8 mouse cellular contexts compared by ENCODE assay signal in the genomic region with DNA sequence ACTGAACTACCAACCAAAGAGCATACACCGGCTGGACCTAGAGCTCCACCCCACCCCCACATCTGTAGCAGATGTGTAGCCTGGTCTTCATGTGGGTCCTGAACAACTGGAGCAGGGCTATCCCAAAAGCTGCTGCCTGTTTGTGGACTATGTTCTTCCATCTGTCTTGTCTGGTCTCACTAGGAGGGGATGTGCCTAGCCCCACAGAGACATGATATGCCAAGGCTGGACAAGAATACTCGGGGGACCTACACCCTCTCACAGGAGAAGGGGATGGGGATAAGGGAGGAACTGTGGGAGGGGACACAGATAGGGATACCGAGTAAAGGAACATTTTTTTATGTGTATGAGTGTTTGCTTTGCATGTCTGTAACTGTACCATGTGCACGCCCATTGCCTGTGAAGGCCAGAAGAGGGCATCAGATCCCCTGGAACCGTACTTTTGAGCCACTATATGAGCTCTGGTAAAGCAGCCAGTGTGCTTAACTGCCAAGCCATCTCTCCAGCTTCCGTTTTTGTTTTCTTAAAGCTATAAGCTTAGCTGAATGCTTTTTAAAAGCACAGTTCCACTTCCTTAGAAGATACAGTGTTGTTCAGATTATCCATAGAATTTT. TPM values are rescaled to one million over a fixed set of nuclear protein-coding genes. Genes with fewer than 3 reads are reported as not detected.
DNase-seq lines count a peak whose midpoint lies in the region; ATAC-seq and TF ChIP-seq lines count a peak whose summit lies in the region.

No protein-coding gene starts in this region.

- H3K27ac ChIP-seq in liver, adult 2 months (replicated peaks; ENCODE audit: insufficient read depth, low read depth, low read length), result no peak overlapping the region
- H3K27ac ChIP-seq in liver, embryonic 11.5 days (ENCODE audit: low read depth, low read length), result no peak overlapping the region
- no peak overlapping the region for H3K27ac ChIP-seq in forebrain, embryonic 15.5 days (replicated peaks)
- H3K27ac ChIP-seq in hindbrain, embryonic 16.5 days (ENCODE audit: low read depth, low read length), result no peak overlapping the region
- no peak overlapping the region for H3K27ac ChIP-seq in stomach, postnatal 0 days (replicated peaks)

- TF ChIP-seq EP300 in stomach, postnatal 0 days (optimal IDR thresholded peaks at IDR 0.05), result no peak

- ATAC-seq in liver, embryonic 11.5 days (replicated peaks; ENCODE audit: low FRiP score), result no peak
- peak; percentile 63; the same call in 1 of the 2 replicates for ATAC-seq in forebrain, embryonic 15.5 days (replicated peaks)
- peak; percentile 83 for ATAC-seq in hindbrain, embryonic 16.5 days
- ATAC-seq in megakaryocyte-erythroid progenitor cell, adult 5-6 weeks (replicated peaks; ENCODE audit: low FRiP score, low TSS enrichment, poor library complexity, severe bottlenecking), result peak; percentile 91
- ATAC-seq in stomach, postnatal 0 days (ENCODE audit: low FRiP score, low TSS enrichment), result peak; percentile 83

- H3K4me3 ChIP-seq in liver, adult 2 months (ENCODE audit: insufficient read depth, low read depth, low read length), result no peak overlapping the region
- H3K4me3 ChIP-seq in liver, embryonic 11.5 days (ENCODE audit: low read depth, low read length), result no peak overlapping the region
- no peak overlapping the region for H3K4me3 ChIP-seq in forebrain, embryonic 15.5 days
- H3K4me3 ChIP-seq in hindbrain, embryonic 16.5 days (ENCODE audit: low read length), result no peak overlapping the region
- no peak overlapping the region for H3K4me3 ChIP-seq in stomach, postnatal 0 days (ENCODE audit: low read depth, low read length)

- peak; percentile 70 for TF ChIP-seq CTCF in liver, adult 2 months (IDR thresholded peaks at IDR 0.05; ENCODE audit: low read depth, low read length)
- peak; percentile 74; the same call in 1 of the 2 replicates for TF ChIP-seq CTCF in brain, embryonic 14.5 days (IDR thresholded peaks at IDR 0.05; ENCODE audit: borderline replicate concordance, extremely low read depth, insufficient read depth, insufficient read length)
- TF ChIP-seq CTCF in stomach, postnatal 0 days (IDR thresholded peaks at IDR 0.05; ENCODE audit: low read depth), result peak; percentile 95

- no peaks in the 10 kb centered on the region for H3K4me1 ChIP-seq in liver, adult 2 months (ENCODE audit: control insufficient read depth, insufficient read depth, low read length)
- no peaks in the 10 kb centered on the region for H3K4me1 ChIP-seq in liver, embryonic 11.5 days (replicated peaks; ENCODE audit: control insufficient read depth, insufficient read depth, low read length)
- H3K4me1 ChIP-seq in forebrain, embryonic 15.5 days, result no peaks in the 10 kb centered on the region
- no peaks in the 10 kb centered on the region for H3K4me1 ChIP-seq in hindbrain, embryonic 16.5 days (ENCODE audit: control insufficient read depth, insufficient read depth, low read depth, low read length)
- H3K4me1 ChIP-seq in stomach, postnatal 0 days (replicated peaks; ENCODE audit: control insufficient read depth, insufficient read depth), result no peaks in the 10 kb centered on the region

- no peaks in the 10 kb centered on the region for H3K36me3 ChIP-seq in liver, adult 2 months (ENCODE audit: control insufficient read depth, insufficient read depth, low read length)
- no peaks in the 10 kb centered on the region for H3K36me3 ChIP-seq in liver, embryonic 11.5 days (ENCODE audit: control insufficient read depth, insufficient read depth, low read length)
- H3K36me3 ChIP-seq in forebrain, embryonic 15.5 days, result no peaks in the 10 kb centered on the region
- H3K36me3 ChIP-seq in hindbrain, embryonic 16.5 days (ENCODE audit: control insufficient read depth, insufficient read depth, low read length), result no peaks in the 10 kb centered on the region
- no peaks in the 10 kb centered on the region for H3K36me3 ChIP-seq in stomach, postnatal 0 days (ENCODE audit: control insufficient read depth, insufficient read depth, low read length)

- H3K9ac ChIP-seq in liver, adult 2 months (ENCODE audit: low read depth, low read length), result no peak overlapping the region
- H3K9ac ChIP-seq in liver, embryonic 11.5 days (ENCODE audit: low read depth, low read length), result no peak overlapping the region
- H3K9ac ChIP-seq in forebrain, embryonic 15.5 days (replicated peaks), result no peak overlapping the region
- no peak overlapping the region for H3K9ac ChIP-seq in hindbrain, embryonic 16.5 days (ENCODE audit: low read depth, low read length)
- no peak overlapping the region for H3K9ac ChIP-seq in stomach, postnatal 0 days (ENCODE audit: low read length)

- TF ChIP-seq POLR2A in liver, adult 2 months (IDR thresholded peaks at IDR 0.05; ENCODE audit: extremely low read depth, insufficient read depth, low read length), result no peak
- no peak for TF ChIP-seq POLR2A in brain, embryonic 14.5 days (IDR thresholded peaks at IDR 0.05; ENCODE audit: borderline replicate concordance, extremely low read depth, insufficient read depth, insufficient read length, poor library complexity, severe bottlenecking)

- peak; percentile 41 for DNase-seq in liver, adult 2 months (ENCODE audit: extremely low read depth, low read depth, low spot score)
- DNase-seq in liver, embryonic 11.5 days (ENCODE audit: low spot score), result no peak
- peak; percentile 83 for DNase-seq in brain, embryonic 14.5 days (ENCODE audit: low read depth)
- DNase-seq in layer of hippocampus, postnatal 36 days, result peak; percentile 41 to 45
- DNase-seq in stomach, postnatal 0 days (ENCODE audit: low spot score), result peak; percentile 74

- H3K4me2 ChIP-seq in liver, embryonic 11.5 days, result no peak overlapping the region
- no peak overlapping the region for H3K4me2 ChIP-seq in forebrain, embryonic 15.5 days (replicated peaks)
- H3K4me2 ChIP-seq in hindbrain, embryonic 16.5 days (ENCODE audit: low read length), result no peak overlapping the region
- H3K4me2 ChIP-seq in stomach, postnatal 0 days (replicated peaks; ENCODE audit: low read depth), result no peak overlapping the region

- H3K79me2 ChIP-seq in liver, adult 2 months (ENCODE audit: control insufficient read depth, insufficient read depth, low read length), result no peaks in the 10 kb centered on the region

- H3K9me3 ChIP-seq in liver, embryonic 11.5 days (ENCODE audit: control insufficient read depth, low read length), result no peaks in the 10 kb centered on the region
- no peaks in the 10 kb centered on the region for H3K9me3 ChIP-seq in forebrain, embryonic 15.5 days
- H3K9me3 ChIP-seq in hindbrain, embryonic 16.5 days (ENCODE audit: control insufficient read depth, low read length), result no peaks in the 10 kb centered on the region
- H3K9me3 ChIP-seq in stomach, postnatal 0 days (ENCODE audit: control insufficient read depth, low read length), result no peaks in the 10 kb centered on the region

- H3K27me3 ChIP-seq in liver, adult 2 months (ENCODE audit: control insufficient read depth, insufficient read depth, low read length), result no peaks in the 10 kb centered on the region
- H3K27me3 ChIP-seq in liver, embryonic 11.5 days (replicated peaks; ENCODE audit: control insufficient read depth, insufficient read depth, low read length), result no peaks in the 10 kb centered on the region
- H3K27me3 ChIP-seq in forebrain, embryonic 15.5 days, result no peaks in the 10 kb centered on the region
- H3K27me3 ChIP-seq in hindbrain, embryonic 16.5 days (replicated peaks; ENCODE audit: control insufficient read depth, insufficient read depth, low read length), result no peaks in the 10 kb centered on the region
- H3K27me3 ChIP-seq in stomach, postnatal 0 days (ENCODE audit: control insufficient read depth, insufficient read depth, low read length), result no peaks in the 10 kb centered on the region

- 34% methylated on average over 6 of the region's 6 CpGs for WGBS in liver, adult 2 months
- 32% methylated on average over 6 of the region's 6 CpGs for WGBS in liver, embryonic 11.5 days
- 40% methylated on average over 6 of the region's 6 CpGs for WGBS in forebrain, embryonic 15.5 days
- 33% methylated on average over 6 of the region's 6 CpGs for WGBS in hindbrain, embryonic 16.5 days
- 30% methylated on average over 6 of the region's 6 CpGs for whole genome bisulfite sequencing in stomach, postnatal 0 days

RNA-seq across cellular contexts. Expression of a gene that starts 31.0 kb away (rescaled TPM):
- not detected in 2 replicates for total RNA-seq in liver, adult 2 months (2014; rRNA removed)
- not detected in 2 replicates for polyA plus RNA-seq in liver, adult 2 months (2012; rRNA removed)
- polyA plus RNA-seq in liver, embryonic 11.5 days (2014; fragmentation: Nextera tagmentation; extraction: Ambion mirVana), result not detected in 2 replicates
- not detected in 2 replicates for polyA plus RNA-seq in brain, embryonic 14.5 days (2012; rRNA removed)
- polyA plus RNA-seq in forebrain, embryonic 15.5 days (2015; fragmentation: Nextera tagmentation; extraction: Ambion mirVana), result not detected in 2 replicates
- polyA plus RNA-seq in hindbrain, embryonic 16.5 days (2015; fragmentation: Nextera tagmentation; extraction: Ambion mirVana), result not detected in 2 replicates
- not detected for total RNA-seq in layer of hippocampus, postnatal 36 days (2021)
- total RNA-seq in megakaryocyte-erythroid progenitor cell, adult 5-6 weeks (2014; fragmentation: Nextera tagmentation), result not detected in 2 replicates
- total RNA-seq in megakaryocyte-erythroid progenitor cell, adult 5-6 weeks (2017), result not detected in 2 replicates
- not detected in 2 replicates for polyA plus RNA-seq in stomach, postnatal 0 days (2015; fragmentation: Nextera tagmentation; extraction: Ambion mirVana)

RNA-seq across cellular contexts. Expression of a gene that starts 37.0 kb away (rescaled TPM):
- total RNA-seq in liver, adult 2 months (2014; rRNA removed), result 29.0 and 32.6 TPM in 2 replicates
- polyA plus RNA-seq in liver, adult 2 months (2012; rRNA removed), result 36.7 and 58.4 TPM in 2 replicates
- 44.9 and 46.7 TPM in 2 replicates for polyA plus RNA-seq in liver, embryonic 11.5 days (2014; fragmentation: Nextera tagmentation; extraction: Ambion mirVana)
- 100 and 146 TPM in 2 replicates for polyA plus RNA-seq in brain, embryonic 14.5 days (2012; rRNA removed)
- polyA plus RNA-seq in forebrain, embryonic 15.5 days (2015; fragmentation: Nextera tagmentation; extraction: Ambion mirVana), result 77.4 and 92.9 TPM in 2 replicates
- polyA plus RNA-seq in hindbrain, embryonic 16.5 days (2015; fragmentation: Nextera tagmentation; extraction: Ambion mirVana), result 34.8 and 38.9 TPM in 2 replicates
- 100 to 1,000 TPM; 276 to 286 TPM for total RNA-seq in layer of hippocampus, postnatal 36 days (2021)
- 53.1 and 65.7 TPM in 2 replicates for total RNA-seq in megakaryocyte-erythroid progenitor cell, adult 5-6 weeks (2014; fragmentation: Nextera tagmentation)
- total RNA-seq in megakaryocyte-erythroid progenitor cell, adult 5-6 weeks (2017), result 71.1 and 75.5 TPM in 2 replicates
- polyA plus RNA-seq in stomach, postnatal 0 days (2015; fragmentation: Nextera tagmentation; extraction: Ambion mirVana), result 51.1 and 56.8 TPM in 2 replicates

RNA-seq across cellular contexts. Expression of a gene that starts 48.1 kb away (rescaled TPM):
- not detected in 2 replicates for total RNA-seq in liver, adult 2 months (2014; rRNA removed)
- not detected in 2 replicates for polyA plus RNA-seq in liver, adult 2 months (2012; rRNA removed)
- not detected in 2 replicates for polyA plus RNA-seq in liver, embryonic 11.5 days (2014; fragmentation: Nextera tagmentation; extraction: Ambion mirVana)
- not detected in 2 replicates for polyA plus RNA-seq in brain, embryonic 14.5 days (2012; rRNA removed)
- not detected in 2 replicates for polyA plus RNA-seq in forebrain, embryonic 15.5 days (2015; fragmentation: Nextera tagmentation; extraction: Ambion mirVana)
- polyA plus RNA-seq in hindbrain, embryonic 16.5 days (2015; fragmentation: Nextera tagmentation; extraction: Ambion mirVana), result not detected in 2 replicates
- total RNA-seq in layer of hippocampus, postnatal 36 days (2021), result not detected
- total RNA-seq in megakaryocyte-erythroid progenitor cell, adult 5-6 weeks (2014; fragmentation: Nextera tagmentation), result not detected in 2 replicates
- total RNA-seq in megakaryocyte-erythroid progenitor cell, adult 5-6 weeks (2017), result not detected in 2 replicates
- polyA plus RNA-seq in stomach, postnatal 0 days (2015; fragmentation: Nextera tagmentation; extraction: Ambion mirVana), result not detected in 2 replicates
